Mouse (Mus musculus): ENCODE measurements around the gene Slc24a4.

The Slc24a4 gene

DNA sequence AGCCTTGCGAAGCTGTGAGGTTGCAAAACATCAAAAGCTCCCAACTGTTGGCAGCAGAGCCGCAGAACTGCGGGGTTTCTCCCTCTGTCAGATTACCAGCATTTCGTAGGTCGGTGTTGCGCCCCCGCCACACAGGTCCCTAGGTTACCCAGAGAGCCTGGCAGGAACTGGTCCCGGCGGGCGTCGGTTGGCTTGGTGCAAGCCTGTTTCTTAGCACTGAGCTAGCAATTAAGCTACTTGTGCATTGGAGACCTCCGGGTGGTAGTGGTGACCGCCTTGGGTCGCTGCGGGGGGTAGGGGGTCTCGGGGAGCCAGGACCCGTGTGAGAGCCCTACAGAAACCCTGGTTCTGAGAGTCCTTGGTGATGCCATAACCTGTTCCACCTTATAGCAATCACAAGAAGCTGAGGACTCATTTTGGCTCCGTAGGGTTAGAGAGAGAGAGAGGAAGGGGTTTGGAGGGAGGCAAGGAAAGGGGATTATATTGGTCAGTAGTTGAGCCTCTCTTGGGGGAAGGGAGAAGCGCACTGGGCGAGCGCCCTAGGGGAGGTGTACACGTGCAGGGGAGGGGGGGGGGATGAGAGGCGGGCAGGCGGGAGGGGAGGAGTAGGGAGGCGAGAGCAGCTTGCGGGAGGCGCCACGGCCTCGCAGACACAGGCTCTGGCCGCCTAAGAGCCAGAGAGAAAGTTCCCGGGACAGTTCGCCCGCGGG lies at the start of gene Slc24a4:
Gene Slc24a4 (plus strand): TSS at position 653 of the 710 bp plus-strand sequence.
- DNase-seq (ENCODE audit: low read depth, low spot score), result peak; percentile 7

DNA sequence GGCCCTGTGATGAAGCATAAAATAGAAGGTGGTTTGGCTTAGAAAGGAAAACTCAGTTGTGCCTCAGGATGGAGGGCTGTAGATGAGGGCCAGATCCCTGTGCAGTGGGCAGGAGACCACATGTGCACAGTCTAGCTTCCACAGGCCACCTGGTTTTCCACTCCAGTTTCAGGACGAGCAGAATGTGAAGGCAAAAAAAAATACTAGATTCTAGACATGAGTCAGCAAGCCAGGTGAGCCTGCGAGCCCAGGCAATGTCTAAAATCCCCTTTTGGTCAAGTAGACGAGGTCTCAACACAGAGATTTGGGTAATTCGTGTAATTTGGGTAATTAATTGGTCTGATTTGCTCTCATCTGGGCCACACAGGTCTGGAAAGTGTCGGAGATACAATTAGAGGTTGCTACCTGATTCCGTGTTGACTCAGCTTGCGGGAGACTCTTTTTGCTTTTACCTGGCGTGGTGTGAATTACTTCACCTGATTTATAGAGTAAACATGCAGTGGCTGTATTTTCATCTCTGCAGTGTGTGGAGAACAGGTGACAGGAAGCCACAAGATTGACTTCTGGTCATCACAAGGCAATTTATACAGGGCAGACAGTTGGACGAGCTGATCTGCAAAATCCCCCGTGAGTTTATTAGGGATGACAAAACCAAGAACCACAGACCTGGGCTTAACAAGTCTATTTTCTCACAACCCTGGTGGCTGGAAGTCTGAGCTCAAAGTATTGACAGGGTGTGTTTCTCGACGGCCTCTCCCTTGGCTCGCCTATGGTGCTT lies 45.7 kb upstream of the Slc24a4 start:
- no peak for DNase-seq (ENCODE audit: low read depth, low spot score)

DNA sequence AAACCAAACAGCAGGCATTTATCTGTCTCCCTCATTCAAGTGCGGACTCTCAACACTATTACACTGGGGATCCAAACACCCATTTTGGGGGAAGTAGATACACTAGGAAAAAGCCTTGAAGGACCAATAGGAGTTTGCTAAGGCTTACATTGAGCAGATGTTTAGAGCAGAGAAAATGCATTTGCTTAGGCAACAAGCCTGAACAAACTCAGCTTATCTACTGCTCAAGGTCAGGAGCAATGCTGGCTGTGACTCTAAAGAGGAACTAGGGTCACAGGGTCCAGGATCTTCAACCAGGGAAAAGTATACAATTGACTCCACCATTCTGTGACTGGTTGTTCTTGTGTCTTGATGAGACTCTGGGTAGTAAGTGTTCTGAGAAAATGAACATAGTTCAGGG lies 38.0 kb upstream of the Slc24a4 start:
- no peak for DNase-seq (ENCODE audit: low read depth, low spot score)

DNA sequence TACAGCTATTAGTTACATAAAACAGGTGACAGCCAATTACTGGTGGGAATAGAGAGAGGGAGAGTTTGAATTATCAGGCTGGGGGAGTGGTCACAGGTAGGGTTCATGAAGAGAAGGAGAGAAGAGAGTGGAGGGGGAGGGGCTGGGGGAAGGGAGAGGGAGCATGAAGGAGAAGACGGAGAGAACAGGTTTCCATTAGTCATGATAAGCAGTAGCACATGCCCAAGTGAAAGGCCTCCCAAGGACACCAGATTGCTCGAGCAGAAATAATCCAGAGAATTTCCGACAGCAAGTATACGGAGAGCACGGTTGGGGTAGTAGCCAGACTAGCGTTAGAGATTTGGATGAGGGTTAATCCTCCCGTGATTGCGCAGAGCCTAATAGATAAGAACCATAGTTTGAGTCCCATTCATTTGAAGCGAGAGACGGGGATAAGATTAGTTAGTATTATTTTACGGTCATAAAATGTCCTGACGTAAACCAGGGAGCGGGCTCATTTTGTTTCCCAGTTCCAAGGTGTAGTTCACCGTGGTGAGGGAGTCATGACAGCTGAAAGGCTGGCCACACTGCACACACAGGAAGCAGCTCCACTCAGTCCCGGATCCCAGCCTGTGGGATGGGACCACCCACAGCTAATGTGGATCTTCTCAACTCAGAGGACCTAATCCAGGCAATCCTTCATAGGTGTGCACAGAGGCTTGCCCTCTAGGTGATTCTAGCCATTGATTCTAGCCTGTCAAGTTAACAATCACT lies 36.0 kb upstream of the Slc24a4 start:
- no peak for DNase-seq (ENCODE audit: low read depth, low spot score)

DNA sequence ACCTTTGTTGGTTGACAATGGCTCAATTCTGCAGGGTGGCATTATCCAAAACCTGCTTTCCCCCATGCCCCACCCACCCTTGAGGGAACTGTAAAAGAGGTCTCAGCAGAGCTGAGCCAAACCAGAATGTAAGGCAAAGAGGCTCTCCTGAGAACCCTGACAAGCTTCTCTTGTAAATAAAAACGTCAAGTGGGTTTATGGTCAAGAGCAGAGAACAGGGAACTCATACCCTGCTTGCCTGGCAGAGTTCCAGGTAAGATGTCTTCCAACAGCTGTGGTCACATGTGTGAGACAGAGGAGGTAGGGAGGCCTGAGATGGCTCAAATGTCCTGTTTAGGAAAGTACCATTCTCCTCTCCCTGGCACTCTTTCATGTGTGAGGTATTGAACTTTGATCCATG lies 22.5 kb upstream of the Slc24a4 start:
- DNase-seq (ENCODE audit: low read depth, low spot score), result no peak

DNA sequence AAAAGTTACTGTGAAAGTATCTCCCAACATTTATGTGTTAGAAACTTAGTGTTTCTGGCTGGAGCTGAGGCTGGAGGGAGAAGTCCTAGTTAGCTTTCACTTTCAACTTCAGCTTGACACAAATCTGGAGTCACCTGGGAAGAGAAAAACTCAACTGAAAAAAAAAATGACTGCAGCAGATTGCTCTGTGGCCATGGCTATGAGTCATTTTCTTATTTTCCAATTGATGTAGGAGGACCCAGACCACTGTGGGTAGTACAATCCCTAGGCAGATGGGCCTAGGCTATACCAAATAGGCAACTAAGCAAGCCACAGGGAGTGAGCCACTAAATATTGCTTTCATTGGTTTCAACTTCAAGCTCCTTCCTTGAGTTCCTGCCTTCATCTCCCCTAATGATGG lies 19.7 kb upstream of the Slc24a4 start:
- no peak for DNase-seq (ENCODE audit: low read depth, low spot score)

DNA sequence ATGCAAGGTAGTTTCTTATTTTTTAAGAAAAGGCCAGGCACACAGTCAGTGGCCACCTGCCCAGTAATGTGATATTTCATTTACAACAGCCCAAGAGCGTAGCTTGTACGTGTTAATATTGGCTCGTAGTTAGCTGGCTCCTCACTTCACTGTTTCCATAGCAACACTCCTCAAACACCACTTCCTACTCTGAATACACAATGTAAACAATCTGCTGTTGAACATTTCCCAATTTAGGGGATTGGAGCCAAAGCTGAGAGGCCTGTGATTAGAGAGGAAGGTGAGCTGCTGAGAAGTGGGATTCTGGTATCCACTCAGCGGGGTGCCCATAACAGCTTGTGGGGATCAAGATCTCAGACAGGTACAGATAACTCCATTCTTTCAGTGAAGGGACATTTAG lies 16.0 kb upstream of the Slc24a4 start:
- no peak for DNase-seq (ENCODE audit: low read depth, low spot score)

DNA sequence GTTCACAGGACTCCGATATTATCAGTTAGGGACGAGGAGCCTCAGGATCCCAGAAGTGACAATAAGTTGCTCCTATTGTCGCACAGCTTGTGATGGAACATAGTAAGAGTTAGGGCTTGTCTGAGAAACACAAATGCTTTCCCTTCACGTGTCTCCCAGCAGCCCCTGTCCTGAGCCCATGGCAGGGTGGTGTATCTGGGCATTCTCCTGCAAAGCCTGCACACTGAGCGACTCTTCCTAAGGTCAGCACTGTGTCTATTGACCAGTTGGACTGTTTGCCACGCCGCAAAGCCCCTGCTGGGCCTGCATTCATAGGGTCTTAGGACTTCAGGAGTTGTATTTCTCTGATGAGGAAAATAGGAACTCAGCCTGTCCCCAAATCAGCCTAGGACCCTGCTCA lies 15.6 kb upstream of the Slc24a4 start:
- no peak for DNase-seq (ENCODE audit: low read depth, low spot score)

DNA sequence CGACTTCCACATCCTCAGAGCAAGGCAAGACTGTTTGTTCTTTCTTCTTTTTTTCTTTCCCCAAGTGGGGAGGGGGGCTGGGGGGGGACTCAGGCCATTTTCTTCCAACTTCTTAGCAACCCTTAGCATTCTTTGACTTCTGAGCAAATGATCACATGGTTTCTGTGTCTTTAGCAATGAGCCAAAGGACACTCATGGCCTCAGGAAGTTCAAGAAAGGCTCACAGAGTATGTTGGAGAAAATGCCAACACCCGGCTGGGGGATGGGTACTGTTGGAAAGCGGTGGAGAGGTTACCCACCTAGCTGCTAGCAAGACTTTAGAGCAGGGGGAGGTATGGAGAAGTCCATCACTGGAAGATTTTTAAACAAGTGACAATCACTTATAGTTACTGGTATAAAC lies 15.1 kb upstream of the Slc24a4 start:
- no peak for DNase-seq (ENCODE audit: low read depth, low spot score)

DNA sequence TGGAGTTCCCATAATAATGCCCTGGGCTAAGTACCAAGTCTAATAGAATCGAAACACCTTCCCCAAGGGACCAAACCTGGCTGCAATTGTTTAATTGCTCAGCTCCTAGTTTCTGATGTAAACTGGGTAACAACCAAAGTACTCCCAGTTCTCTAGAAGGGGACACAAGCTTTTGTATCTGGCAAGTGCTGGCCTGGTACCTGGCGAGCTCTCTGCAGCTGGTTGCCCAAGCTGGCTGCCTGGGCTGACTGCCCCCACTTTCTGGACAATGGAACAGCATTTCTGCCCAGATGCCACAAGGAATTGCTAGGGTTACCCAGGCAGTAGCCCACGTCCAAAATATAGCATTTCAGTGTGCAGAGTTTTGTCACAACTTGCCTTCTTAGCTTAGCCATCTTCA lies 12.0 kb upstream of the Slc24a4 start:
- DNase-seq (ENCODE audit: low read depth, low spot score), result no peak

DNA sequence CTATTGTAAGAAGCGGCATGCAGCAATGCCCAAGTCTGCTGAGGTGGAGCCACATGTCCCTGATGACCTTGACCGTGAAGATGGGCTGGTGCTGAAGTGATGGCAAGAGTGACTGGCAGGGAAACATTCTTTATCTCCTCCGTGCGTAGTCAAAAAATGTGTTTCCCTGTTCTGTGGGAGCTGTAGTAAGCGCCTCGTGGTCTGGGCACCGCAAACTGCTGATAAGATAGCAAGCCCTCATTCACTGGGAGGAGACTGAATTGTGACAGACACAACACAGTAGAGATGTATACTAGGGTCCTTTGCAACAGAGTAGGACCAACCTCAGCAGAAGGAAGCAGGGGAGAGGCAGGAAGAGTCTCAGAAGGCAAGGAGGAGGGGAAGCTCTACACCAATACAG lies 10.5 kb upstream of the Slc24a4 start:
- DNase-seq (ENCODE audit: low read depth, low spot score), result no peak

DNA sequence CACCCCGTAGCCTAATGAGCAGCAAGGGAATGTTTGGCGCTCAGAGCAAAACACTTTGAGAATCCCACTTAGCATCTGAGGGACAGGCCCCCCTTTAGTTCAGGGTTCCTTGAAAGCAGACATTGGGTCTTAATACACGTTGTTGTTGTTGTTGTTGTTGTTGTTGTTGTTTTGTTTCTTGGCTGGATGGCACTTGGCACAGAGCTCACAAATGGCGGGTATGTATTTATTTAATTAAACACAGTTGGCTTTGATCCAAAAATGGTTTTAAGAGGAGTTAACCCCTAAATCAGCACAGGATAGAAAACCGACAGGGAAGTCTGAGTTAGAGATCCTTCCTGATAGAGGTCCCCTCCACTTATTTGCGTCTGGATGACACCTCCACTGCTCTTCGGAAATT lies 932 bp upstream of the Slc24a4 start:
- DNase-seq (ENCODE audit: low read depth, low spot score), result no peak

DNA sequence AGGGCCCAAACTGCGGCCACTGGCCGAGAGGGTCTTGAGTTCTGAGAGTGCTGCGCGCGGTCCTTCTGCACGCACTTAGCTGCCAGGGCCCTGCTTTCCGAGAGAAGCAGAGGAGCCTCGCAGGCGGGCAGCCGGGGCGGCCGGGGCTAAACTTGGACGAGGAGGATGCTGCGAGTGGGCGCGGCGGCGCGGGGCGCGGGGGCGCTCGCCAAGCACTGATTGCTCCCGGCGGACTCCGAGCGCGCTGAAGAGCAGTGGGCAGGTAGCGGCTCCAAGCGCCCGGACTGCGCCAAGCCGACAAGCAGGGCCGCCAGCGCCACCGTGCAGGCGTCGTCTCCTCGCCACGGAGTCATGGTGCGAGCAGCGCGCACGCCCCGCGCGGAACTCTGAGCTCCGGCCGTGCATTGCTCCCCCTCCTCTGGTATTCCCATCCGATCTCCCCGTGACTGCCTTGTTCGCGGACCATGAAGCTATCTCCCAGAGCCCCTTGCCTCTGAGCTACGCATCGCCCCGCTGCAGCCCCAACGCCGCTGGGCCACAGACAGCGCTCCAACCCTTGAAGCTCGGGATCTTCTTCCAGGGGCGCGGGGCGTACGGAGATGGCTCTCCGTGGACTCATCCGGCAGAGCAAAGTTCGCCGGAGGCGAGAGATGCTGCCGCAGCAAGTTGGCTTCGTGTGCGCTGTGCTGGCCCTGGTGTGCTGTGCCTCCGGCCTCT lies 416 bp downstream of the Slc24a4 start:
- no peak for DNase-seq (ENCODE audit: low read depth, low spot score)

DNA sequence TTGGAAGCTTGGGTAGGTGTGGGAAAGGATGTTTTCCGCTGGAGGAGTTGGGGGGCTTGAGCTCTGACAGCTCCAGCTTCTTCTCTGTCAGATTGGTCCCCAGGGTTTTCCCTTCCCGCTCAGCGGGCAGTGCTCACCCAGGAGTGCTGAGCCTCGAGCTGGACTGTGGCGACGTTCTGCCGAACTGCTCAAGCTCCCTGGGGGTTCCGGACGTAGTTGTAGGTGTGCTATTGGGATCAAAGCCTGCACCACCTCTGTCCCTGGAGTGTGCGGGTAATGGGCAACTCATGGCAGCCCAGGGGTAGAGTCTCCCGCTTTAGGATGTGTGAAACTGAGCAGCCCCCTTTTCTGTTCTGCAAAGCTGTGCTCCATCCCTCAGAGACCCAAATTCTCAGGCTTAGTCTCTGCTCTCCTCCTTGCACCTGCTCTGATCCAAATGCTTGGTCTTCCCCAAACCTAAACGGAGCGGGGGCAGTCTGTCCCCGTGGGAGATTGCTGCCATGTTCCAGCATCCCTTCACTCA lies 1.0 kb downstream of the Slc24a4 start:
- no peak for DNase-seq (ENCODE audit: low read depth, low spot score)

DNA sequence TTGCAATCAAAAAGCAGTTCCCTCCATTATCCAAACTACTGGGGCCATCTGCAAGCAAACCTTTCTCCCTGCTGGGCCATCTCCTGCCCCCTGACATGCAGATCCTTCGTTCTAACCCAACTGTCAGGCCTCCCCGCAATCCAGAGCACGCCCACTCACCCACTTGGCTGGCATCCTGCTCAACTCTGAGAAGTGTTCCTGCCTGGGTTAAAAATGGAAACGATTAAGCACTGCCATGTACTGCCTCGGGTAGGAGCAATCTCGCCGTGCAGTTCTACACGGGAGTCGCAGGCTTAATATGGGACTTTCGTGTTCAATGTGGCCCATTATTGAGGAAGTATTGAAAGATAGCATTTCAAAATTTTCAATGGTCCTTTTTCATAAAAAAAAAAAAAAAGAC lies 11.2 kb downstream of the Slc24a4 start:
- DNase-seq (ENCODE audit: low read depth, low spot score), result no peak

DNA sequence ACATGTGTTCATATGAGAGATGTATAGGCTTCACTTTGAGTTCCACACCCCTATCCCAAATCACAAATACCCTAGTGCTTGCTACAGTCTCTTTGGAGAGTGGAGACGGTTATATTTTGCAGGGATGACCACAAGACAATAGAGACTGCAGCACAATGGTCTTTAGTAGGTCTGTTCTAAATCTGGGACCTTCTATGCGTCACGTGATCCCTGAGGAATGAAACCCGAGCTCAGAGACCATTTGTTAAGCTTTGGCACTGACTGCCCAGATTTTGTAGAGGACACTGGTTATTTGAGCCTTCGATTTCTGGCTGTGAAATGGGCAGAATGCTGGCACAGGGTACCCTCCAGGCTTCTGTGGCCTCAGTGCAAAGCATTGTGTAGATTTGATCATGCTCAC lies 12.8 kb downstream of the Slc24a4 start:
- no peak for DNase-seq (ENCODE audit: low read depth, low spot score)

DNA sequence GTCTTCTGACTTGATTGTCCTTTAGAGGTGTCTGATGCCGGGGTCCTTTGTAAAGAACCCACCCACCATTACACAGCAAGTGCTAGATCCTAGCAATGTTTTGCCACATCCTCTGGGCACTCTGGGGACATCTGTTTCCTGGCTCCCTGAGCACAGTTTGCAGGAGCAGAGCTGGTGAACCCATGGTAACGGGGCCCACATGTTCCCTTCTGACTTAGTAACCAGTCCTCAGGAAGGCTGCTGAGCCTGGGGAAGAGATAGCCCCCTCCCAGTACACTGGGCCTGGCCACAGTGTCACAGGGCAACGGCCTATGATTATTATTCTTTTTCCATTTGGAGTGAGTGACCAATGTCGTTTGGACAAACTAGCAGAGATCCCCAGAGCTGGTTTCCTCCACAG lies 19.1 kb downstream of the Slc24a4 start:
- no peak for DNase-seq (ENCODE audit: low read depth, low spot score)

DNA sequence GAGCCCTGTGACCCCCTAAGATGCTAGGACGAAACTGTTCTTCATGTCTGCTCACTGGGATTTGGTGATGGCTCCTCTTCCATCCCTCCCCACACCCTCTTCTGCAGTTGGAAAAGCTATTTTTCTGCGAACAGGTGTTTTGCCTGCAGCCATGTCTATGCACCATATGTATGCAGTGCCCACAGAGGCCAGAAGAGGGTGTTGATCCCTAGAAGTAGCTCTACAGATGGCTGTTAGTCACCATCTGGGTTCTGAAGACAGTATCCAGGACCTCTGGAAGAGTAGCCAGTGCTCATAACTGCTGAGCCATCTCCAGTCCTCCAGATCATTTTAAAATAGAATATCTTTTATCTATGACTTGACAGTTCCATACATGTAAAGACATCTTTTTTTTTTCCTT lies 20.2 kb downstream of the Slc24a4 start:
- no peak for DNase-seq (ENCODE audit: low read depth, low spot score)

DNA sequence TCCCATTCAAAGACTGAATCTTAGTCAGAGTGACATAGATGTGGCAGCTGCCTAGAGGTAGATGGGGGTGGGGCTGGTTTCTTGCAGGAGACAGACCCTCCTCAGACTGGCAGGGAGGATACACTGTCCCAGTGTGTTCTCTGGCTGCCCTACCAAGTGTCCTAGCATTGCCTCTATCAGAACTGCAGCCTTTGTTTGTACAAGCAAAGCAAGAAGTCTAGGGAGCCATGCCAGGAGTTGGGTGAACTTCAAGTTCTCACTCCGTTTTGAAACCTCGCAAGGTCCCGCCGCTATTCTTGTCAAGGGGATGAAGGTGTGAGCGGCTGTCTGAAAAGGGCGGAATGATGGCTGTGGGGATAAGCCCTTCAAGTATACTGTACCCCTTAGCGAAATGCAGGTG lies 22.7 kb downstream of the Slc24a4 start:
- DNase-seq (ENCODE audit: low read depth, low spot score), result no peak

DNA sequence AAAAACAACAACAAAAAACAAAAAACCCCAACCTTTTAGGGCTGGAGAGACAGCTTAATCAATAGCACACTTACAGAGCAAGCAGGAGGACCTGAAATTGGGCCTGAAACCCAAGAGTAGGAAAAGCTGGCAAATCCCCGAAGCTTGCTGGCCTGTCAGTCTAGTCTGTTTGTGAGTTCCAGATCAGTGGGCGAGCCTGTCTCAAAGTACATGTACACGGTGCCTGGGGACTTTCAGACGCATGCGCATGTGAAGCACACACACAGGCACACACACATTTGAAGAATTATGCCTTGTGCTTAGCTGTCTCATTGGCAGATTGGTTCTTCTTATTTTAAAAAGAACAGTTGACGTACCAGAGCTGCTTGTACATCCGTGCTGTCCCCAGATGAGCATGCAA lies 25.3 kb downstream of the Slc24a4 start:
- DNase-seq (ENCODE audit: low read depth, low spot score), result no peak

DNA sequence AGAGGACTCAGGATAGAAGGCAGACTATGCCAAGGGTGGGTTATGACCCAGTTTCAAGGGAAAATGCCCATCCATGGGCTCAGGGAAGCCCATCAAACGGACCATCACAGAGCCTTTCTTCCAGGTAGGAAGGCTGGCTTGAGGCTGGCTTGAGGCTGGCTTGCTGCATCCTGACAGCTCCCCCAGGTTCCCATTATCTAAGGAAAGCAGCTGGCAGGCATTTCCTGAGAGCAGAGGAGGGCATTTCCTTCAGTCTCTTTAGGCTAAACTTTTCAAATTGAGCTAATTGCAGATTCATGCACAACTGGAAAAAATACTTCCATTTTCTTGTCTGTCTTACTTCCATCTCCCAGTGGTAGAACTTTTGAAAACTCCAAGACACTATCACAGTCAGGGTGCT lies 26.3 kb downstream of the Slc24a4 start:
- no peak for DNase-seq (ENCODE audit: low read depth, low spot score)

DNA sequence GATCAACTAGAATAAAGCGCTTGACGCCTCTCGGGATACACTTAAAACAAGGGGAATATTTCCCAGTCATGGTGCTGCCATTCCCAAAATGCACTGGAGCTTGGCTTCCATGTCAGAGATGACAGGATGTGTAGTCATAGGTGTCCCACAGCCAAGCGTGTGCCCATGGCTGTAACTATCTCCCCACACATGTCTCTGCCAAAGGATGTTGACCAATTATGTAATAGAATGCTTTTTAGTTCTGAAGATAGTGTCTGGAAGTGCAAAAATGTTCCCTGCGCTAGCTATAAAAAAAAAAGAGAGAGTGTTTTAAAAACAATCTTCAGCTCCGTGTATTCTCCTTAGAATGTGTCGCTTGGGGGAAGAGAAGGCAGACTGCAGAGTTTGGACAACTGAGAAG lies 36.1 kb downstream of the Slc24a4 start:
- no peak for DNase-seq (ENCODE audit: low read depth, low spot score)

All from CD4-positive helper T cell, adult 2 months (primary cell).